Mouse (Mus musculus) retina, adult 2 months (tissue): ENCODE measurements around the gene Asb6.

Source experiments
- DNase-seq: peaks from one replicate; pipeline ENCODE4 v3.0.0-alpha.2; 2012; ENCODE audit warnings: low read depth, low spot score

Asb6 gene

DNA sequence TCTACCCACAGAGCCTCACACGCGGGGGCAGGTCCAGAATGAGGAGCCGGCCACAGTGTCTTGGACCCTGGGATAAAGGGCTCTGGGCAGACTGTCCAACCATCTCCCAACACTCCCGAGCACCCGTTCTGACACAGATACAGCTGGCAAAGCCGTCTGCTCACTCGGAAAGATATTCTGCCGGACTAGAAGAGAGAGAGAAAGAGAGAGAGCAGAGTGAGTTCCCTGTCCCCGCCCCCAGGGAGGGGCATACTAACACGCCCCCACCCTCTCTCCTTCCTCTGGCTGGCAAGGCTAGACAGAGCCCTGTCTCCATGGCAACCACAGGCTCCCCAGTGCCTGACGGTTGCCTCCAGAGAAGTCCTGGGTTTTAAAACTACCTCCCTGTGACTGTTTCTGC lies 33.8 kb downstream of the Asb6 start:
- peak; percentile 38 for DNase-seq

DNA sequence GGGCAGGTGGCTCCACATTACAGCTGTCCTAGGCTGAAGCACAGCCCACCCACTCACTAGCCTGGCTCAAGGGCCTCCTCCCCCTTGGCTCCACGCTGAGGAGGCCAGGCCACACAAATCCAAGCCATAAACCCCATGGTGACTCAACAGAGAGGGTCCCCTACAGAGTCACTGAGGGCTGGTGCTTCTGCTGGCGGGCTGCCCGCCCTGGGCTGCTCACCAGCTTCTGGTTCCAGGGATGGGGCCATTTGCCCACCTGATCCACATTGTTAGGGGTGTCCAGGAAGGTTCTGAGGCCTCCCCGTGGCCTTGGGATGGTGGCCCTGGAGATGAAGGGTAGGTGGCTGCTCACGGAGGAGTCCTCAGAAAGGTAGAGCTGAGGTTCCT lies 34.3 kb downstream of the Asb6 start:
- no peak for DNase-seq

DNA sequence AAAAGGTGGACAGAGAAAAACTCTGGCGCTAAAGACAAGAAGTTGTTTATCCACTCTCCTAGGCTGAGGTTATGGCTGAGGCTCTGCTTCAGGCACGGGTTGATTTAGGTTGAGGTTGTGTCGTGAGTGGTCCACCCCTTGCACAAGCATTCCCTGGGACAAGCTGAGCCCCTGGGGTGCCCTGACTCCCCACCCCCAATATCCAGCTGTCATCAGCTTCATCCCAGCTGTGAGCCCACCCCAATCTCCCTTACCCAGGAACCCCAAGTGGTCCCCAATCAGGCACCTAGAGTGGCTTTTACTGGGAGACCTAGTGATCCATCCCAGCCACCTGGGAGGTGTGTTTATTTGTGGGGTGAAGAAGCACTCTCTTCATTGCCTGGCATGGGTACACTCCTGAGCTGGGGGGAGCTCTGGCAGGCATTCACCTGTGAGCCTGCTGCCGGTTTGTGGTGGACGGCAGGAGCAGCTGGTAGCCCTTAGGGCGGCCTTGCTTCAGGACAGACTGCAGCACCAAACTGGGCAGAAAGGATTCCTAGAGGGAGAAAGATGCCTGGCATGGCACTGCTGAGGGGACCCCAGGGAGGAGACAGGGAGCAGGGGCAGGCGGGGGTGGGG lies 34.8 kb downstream of the Asb6 start:
- no peak for DNase-seq

DNA sequence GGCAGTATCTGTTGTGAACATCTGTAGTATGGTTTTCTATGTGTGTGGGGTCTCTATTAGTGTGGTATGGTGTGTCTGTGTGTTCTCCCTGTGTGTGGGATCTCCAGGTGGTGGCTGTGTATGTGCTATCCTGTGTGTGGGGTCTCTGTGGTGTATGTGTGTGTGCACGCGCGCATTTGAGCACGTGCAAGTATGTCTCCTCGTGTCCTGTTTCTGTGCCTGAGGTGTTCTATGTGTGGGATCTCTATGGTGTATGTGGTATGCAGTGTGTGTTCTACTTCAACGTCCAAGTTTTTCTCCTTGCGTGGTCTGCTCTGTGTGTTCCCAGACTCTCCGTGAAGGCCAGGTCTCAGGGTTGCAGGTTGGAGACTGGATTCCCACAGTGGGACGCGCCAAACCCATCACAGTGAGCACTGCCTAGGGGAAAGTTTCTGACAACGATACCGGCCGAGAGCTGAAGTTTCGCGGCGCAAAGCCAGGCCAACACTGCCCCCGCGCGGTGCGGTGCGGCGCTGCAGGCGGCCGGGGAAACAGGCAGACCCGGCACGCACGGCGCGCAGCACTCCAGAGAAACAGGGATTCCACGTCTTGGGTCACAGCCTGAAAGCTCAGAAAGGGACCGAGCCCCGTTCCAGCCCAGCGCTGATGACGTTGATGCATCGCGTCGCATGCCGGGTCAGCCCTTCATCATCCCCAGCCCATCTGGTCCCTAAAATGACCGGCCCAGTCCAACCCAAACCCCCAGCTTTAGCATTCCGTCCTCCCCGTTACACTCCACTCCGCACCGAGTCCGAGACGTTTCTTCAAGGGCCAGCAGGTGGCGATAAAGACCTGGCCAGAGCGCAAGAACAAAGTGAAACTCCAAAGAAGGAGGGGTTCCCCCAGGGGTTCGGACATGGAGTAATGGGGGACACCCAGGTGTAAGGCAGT lies 35.7 kb downstream of the Asb6 start:
- DNase-seq = peak; percentile 77

DNA sequence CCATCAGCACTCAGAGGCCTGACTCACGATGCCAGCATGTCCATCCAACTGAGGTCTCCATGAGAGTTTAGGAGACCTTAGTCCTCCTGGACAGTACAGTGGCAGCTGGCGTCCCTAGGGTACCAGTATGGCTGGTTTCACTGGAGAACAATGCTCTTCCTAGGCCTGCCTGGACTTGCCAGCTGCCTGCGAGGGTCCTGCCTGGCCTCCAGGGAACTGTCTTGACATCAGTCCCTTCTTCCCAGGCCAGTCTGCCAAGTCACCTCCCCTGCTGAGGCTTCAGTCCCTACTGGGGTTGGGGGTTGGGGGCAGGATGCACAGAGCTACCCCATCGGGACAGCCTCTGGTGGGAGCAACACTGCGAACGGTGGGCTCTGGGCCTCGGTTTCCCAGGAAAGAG lies 38.1 kb downstream of the Asb6 start:
- no peak for DNase-seq

DNA sequence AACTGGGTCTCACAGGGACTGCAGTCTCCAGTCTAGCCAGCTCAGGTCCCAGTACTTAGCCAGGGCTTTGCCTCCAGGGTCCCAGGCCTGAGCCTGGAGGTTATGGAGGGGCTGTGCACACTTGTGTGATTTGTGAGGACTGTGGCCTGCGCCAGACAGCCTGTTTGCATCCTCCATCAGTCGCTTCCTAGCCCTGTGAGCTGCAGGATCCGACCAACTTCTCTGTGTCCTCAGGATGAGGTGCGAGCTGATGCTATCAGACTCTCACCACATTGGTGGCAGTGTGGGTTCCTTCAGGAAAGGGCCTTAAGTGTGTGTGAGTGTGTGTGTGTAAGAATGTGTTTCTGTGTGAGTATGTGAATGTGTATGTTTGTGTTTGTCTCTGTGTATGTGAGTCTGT lies 42.7 kb downstream of the Asb6 start:
- no peak for DNase-seq

DNA sequence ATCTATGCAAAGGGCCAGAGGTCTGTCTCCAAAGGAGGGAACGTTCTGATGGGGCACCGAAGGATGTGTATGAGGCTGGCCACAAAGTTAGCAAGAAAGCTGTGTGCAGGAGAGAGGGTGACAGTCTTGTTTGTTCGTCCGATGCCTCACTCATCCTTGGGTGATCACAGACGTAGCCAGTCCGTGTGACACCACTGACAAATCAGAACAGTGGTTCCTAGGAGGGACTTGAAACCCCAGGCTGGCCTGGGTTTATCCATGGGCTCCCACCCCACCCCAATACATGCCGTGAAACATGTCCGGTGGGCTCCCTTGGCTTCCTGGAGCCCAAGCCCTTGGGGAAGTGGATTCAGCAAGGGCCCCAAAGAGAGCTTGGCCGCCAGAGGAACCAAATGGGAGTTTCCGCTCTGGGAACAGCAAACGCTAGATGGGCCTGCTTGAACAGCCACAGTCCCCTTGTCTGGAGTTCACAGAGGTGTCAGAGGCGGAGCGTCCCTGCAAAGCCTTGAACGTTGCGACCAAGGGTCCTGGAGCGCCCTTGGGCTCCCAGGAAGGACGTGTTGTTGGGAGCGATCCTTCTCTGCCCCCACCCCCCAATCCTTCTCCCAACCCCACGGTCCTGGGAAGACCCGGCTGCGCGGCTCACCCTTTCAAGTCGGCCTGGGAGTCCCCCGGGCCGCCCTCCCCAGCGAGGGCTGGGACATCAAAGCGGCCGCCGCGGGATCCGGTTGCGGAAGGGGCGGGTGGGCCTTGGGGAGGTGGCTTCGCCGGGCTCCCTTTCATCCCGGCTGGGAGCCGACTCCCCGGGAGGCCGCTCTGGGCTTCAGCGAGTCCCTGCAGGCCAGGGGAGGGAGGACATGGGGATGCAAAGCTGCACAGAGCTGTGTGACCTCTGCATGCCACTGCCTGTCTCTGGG lies 45.8 kb downstream of the Asb6 start:
- DNase-seq = no peak

DNA sequence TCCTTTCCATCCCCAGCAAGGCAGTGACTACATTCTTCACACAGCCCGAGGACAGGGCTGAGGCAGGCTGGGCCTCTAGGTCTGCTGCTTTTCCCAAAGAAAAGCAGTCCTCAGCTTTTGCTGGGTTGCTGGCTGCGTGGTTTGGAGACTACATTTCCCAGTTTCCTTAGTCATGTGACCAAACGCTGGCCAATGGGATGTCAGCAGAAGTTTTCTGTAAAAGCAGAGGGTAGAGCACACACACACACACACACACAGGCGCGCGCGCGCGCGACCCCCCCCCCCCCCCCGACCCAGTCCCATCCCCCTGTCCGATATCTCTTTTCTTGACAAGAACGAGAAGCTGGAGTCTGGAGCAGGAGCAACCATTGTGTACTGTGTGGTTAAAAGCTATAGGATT lies 46.8 kb downstream of the Asb6 start:
- no peak for DNase-seq

DNA sequence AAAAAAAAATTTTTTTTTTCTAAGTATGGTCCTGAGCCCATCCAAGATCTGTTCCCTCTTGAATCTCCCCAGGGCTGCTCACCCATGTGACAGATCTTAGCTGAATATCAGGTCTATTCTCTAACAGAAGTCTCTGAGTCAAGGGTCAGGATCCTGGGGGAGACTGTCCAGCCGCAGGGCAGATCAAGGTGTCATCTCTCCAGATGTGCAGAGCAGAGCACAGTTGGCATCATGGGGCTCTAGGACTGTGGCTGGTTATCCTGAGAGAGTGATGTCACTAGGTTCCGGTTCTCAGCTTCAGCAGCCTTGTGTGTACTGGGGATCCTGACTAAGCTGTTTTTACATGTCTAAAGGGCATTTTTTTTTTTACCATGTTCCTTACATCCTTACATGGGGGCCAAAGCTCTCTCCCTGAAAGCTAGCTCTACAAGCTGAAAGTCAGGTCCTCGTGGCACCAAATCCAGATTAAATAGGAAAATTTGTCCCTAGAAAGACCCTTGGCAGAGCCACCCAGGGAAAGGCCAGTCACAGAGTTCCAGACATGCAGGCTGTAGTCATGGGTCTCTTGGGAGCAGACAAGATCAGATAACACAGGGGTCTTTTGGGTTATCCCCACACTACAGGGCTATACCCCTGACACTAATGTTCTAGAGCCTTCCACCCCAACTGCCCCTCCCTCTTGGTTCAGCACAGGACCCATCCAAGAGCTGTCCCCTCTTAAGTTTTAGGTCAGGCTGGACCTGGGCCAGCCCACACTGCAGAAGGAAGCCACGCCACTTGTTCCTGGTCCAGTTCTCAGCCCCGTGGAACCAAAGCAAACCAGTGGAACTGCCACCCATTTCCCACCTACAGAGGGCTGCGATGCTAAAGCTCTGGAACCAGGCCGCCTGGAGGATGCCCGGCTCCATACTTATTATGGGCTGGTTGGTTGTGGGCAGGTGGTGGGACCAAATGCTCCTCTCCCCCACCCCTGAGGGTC lies 47.5 kb downstream of the Asb6 start:
- no peak for DNase-seq

DNA sequence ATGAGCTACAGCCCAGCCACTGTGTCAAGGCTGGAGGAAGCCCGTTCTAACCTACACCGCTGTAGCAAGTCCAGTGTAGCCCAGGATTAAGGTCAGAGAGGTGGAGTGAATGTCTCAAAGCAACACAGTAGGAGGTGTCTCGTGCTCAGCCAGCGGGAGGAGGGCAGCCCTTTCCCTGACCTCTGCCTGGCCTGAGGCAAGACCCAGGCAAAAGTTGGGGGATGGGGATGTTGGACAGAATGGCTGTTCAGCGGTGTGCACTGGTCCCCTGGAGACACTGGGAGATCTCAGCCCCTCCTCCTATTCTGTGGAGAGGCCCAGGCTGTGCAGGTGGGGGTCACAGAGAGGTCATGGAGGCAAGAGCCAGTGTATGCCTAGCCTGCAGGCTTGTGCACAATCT lies 50.9 kb downstream of the Asb6 start:
- DNase-seq = no peak

DNA sequence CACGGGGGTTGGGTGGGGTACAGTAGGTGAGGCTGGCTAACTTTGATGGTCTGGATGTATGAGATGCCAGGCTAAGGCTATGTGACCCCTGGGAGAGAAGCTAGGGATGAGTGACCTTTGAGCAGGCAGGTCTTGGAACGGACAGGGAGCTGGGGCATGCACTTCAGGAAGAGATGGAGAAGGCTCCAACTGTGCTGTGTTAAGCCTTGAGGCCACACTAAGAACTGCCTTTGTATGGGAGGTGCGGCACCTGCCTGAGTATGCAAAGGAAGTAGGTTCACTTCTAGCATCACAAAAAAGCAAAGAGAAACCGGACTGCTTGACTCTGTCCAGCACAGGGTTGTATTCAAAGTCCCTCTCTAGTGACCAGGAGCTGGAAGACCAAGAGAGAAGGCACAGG lies 51.9 kb downstream of the Asb6 start:
- DNase-seq = no peak

DNA sequence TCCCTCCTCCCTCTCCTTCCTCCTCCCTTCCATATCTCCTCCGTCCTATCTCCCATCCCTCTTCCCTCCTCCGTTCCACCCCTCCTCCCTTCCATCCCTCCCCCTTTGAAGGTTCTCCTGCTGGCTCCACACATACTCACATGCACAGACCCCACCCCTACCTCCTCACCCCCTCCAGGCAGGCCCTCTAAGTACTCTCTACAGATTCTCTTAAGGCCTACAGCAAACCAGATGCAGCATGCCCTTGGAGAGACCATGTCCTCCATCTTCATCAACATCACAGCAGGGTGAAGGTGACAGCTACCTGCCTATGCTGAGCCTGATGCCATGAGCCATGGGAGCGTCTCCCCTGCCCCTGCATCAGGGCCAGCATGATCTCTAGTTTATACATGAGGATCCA lies 52.9 kb downstream of the Asb6 start:
- no peak for DNase-seq

DNA sequence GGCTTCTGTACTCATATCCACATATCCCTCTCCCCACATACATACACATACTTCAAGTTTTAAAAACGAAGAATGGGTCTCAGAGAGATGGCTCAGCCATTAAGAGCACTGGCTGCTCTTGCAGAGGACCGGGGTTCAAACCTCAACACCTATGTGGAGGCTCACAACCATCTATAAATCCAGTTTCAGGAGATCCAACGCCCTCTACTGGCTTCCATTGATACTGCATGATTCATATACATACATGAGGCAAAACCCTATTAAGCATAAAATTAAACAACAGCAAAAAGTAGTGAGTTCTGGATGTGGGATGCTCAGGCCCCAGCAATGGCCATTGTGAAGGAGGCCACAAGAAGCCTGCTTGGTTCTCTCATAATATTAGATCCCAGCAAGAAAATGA lies 54.2 kb downstream of the Asb6 start:
- DNase-seq = no peak

DNA sequence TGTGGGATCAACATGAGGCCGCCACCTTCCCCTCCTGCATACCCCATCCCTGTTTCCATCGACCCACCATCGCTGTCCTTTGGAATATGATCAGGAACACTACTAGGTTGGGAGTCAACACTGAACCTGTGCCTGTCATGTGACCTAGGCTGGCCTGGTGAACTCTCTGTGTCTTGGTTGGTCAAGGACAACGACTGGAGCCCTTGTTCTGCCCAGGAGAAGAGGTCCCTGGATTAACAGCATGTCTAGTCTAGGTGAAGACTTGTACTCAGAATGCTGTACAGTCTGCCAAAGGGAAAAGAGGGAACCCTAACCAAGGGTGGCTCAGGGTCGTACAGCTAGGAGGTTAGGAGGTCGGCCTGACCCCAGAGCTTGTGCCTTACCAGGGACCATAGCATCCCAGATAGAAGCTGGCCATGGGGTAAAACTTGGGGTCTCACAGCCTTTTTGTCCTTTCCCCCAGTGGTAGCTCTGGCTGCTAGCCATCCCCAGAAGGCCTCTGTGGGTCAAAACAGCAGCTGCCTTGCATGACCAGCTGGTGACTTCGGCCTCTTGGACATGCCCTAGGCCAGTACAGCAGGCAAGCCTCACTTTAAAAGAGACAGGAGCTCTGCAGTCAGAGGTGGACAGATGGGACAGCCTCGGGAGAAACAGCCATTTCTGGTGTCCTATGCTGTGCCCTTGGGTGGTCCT lies 56.7 kb downstream of the Asb6 start:
- no peak for DNase-seq
